Mouse (Mus musculus) lung, adult 2 months (tissue): ENCODE results near the gene Wipf1.

Source experiments
- CTCF ChIP-seq: fragments of 200-500 bp; IDR thresholded peaks from 2 replicates; pipeline ENCODE4 v1.5.1; 2011; ENCODE audit warnings: mild to moderate bottlenecking, low read length, control low read depth; ENCODE audit not compliant: insufficient read depth
- POLR2A ChIP-seq: fragments of 200-500 bp; IDR thresholded peaks from 2 replicates; pipeline ENCODE4 v1.6.1; 2011; ENCODE audit warnings: low read depth, mild to moderate bottlenecking, control low read depth, low read length, borderline replicate concordance; ENCODE audit errors: extremely low read depth

- TF ChIP-seq CTCF (no peak), POLR2A (no peak)
Measured at GRCm38 (mm10) chr2:73453717-73454116, 75.8 kb downstream of the Wipf1 start.
